Mouse (Mus musculus): ENCODE results near the gene Gm3336.

DNA sequence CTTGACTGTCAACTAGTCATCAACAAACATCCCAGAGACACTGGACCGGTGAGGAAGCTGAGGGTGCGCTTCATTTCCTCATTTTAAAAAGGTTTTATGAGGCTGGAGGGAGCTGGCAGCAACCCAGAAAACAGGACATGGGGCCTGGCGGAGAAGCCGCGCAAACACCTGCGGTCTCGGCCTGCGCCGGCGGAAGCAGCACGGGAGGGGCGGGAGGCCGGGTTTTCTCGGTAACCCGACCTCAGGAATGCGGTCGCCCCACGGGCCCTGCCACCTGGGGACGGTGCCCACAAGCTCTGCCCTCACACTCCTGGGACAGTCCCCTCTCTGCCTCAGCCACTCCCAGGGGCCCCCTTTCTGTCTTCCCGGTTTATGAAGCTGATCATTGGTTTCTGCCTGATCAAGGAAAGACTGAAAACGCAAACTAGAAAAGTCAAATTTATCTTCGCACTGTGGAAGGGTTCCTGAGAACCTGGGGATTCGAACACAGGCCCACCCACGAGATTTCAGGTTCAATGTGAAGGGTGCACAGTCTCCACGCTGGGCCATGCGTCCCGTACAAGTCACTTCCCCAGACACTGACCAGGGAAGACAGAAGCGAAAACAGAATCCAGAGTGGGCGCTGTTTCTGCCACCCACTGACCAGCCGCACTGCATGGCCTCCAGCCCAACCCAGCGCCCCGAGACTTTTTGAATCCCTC lies 22.9 kb upstream of the Gm3336 start:
- no peak for TF ChIP-seq GATA1 (IDR thresholded peaks at IDR 0.05; ENCODE audit: borderline replicate concordance, low read length)
- TF ChIP-seq FLI1 (IDR thresholded peaks at IDR 0.05; ENCODE audit: low read length) = no peak
